Mouse (Mus musculus): ENCODE data around the gene Hpd.

- TF ChIP-seq POLR2A (IDR thresholded peaks at IDR 0.05; ENCODE audit: low read depth, low read length) (no peak), MAX (IDR thresholded peaks at IDR 0.05; ENCODE audit: low read length) (no peak), MAFK (IDR thresholded peaks at IDR 0.05; ENCODE audit: insufficient replicate concordance, low read length) (no peak), CTCF (conservative IDR thresholded peaks at IDR 0.05 in 1 of 2, IDR thresholded peaks at IDR 0.05 in 1 of 2; ENCODE audit: low read depth in 2 of 2, low read length in 2 of 2) (no peak), HCFC1 (IDR thresholded peaks at IDR 0.05; ENCODE audit: low read depth, low read length) (no peak)
These were observed 14.9 kb downstream of the Hpd start for GRCm38 (mm10) chr5:123167591-123167990.

All from CH12.LX (cell line).